Mouse (Mus musculus): ENCODE data around the gene Baiap2. TPM values are rescaled to one million over a fixed set of nuclear protein-coding genes. Genes with fewer than 3 reads are reported as not detected.

Baiap2 gene
- polyA plus RNA-seq, 1 experiment from 2014 or later: 9.2 TPM

DNA sequence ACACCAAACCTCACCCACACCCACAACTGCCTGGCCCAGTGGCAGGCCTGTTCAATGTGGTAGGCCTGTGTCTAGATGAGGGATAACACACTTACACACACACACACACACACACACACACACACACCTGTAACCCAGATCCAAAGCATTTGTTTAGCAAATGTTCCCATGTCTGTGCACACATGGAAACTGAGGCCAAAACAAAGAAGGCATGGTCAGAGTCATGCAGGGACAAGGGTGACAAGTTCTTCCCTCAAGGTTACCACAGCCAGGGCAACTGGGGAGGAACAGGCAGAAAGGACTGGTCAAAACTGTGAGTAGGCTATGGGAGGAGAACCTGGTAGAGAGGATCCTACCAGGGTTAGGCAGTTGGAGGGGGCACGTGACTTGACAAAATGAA, 65.9 kb downstream of the Baiap2 start:
- WGBS: 95% methylated on average over 1 of the region's 1 CpGs
- peaks cover 36% of the 10 kb centered on the region for H3K36me3 ChIP-seq
- no peak for ATAC-seq

GRCm38 (mm10) chr11:120008956-120009355, 66.4 kb downstream of the Baiap2 start:
- H3K4me3 ChIP-seq (replicated peaks): no peak overlapping the region
- no peak for ATAC-seq

More for the DNA sequence above, 65.9 kb downstream of the Baiap2 start:
- Histone ChIP-seq H3K9ac (replicated peaks) (no peak overlapping the region), H3K9me3 (no peaks in the 10 kb centered on the region), H3K4me3 (replicated peaks) (no peak overlapping the region), H3K4me2 (replicated peaks) (no peak overlapping the region), H3K4me1 (replicated peaks) (peaks cover 23% of the 10 kb centered on the region), H3K27me3 (peaks cover 8% of the 10 kb centered on the region; the same call in 1 of the 2 replicates), H3K27ac (no peak overlapping the region)

GRCm38 (mm10) chr11:120009937-120010336, 67.4 kb downstream of the Baiap2 start:
- ATAC-seq: no peak
- no peak overlapping the region for H3K9ac ChIP-seq (replicated peaks)

More at GRCm38 (mm10) chr11:120008956-120009355, 66.4 kb downstream of the Baiap2 start:
- Histone ChIP-seq H3K36me3 (peaks cover 36% of the 10 kb centered on the region), H3K27me3 (peaks cover 8% of the 10 kb centered on the region; the same call in 1 of the 2 replicates), H3K9ac (replicated peaks) (no peak overlapping the region), H3K27ac (no peak overlapping the region), H3K4me2 (replicated peaks) (no peak overlapping the region), H3K4me1 (replicated peaks) (peaks cover 25% of the 10 kb centered on the region), H3K9me3 (no peaks in the 10 kb centered on the region)
- WGBS: 86% methylated on average over 8 of the region's 8 CpGs

GRCm38 (mm10) chr11:120011114-120011760, 68.7 kb downstream of the Baiap2 start:
- H3K27ac ChIP-seq: no peak overlapping the region
- H3K9me3 ChIP-seq: no peaks in the 10 kb centered on the region
- no peak overlapping the region; the same call in 1 of the 2 replicates for H3K4me2 ChIP-seq (replicated peaks)
- 77% methylated on average over 11 of the region's 11 CpGs for WGBS
- H3K27me3 ChIP-seq: peaks cover 8% of the 10 kb centered on the region; the same call in 1 of the 2 replicates
- H3K36me3 ChIP-seq: peaks cover 43% of the 10 kb centered on the region
- H3K4me1 ChIP-seq (replicated peaks): peaks cover 25% of the 10 kb centered on the region
- H3K9ac ChIP-seq (replicated peaks): no peak overlapping the region
- ATAC-seq: no peak
- H3K4me3 ChIP-seq (replicated peaks): no peak overlapping the region

More at GRCm38 (mm10) chr11:120009937-120010336, 67.4 kb downstream of the Baiap2 start:
- Histone ChIP-seq H3K4me1 (replicated peaks) (peaks cover 25% of the 10 kb centered on the region), H3K9me3 (no peaks in the 10 kb centered on the region), H3K4me3 (replicated peaks) (no peak overlapping the region), H3K27ac (no peak overlapping the region), H3K27me3 (peaks cover 8% of the 10 kb centered on the region; the same call in 1 of the 2 replicates), H3K36me3 (peaks cover 36% of the 10 kb centered on the region), H3K4me2 (replicated peaks) (no peak overlapping the region)
- 81% methylated on average over 20 of the region's 20 CpGs for WGBS

- Histone ChIP-seq H3K4me3 (replicated peaks) (no peak overlapping the region), H3K36me3 (peaks cover 43% of the 10 kb centered on the region), H3K27ac (no peak overlapping the region), H3K4me1 (replicated peaks) (peaks cover 25% of the 10 kb centered on the region), H3K9ac (replicated peaks) (no peak overlapping the region), H3K27me3 (peaks cover 8% of the 10 kb centered on the region; the same call in 1 of the 2 replicates), H3K4me2 (replicated peaks) (peak overlapping the region; percentile 28), H3K9me3 (no peaks in the 10 kb centered on the region)
- WGBS: 50% methylated on average over 43 of the region's 43 CpGs
- ATAC-seq: peak; percentile 41
Measured at GRCm38 (mm10) chr11:120011761-120012560, 69.4 kb downstream of the Baiap2 start.

DNA sequence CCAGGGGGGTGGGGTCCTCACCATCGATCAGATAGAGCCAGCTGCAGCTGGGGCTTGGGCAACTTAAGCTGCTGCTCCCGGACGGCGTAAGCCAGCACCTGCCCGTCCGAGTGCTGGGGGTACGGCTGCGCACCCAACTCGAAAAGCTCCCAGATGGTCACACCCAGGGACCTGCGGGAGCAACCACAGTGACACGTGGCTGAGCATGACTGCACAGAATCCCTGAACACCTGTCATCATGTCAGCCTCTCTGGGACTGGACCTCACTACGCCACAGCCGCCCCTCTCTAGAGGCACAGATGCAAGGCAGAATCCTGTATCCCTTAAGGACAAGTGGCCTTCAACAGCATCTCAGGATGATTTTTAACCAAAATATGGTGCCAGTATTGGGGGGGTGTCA, 70.1 kb downstream of the Baiap2 start:
- Histone ChIP-seq H3K9me3 (no peaks in the 10 kb centered on the region), H3K36me3 (peaks cover 42% of the 10 kb centered on the region), H3K4me3 (replicated peaks) (no peak overlapping the region), H3K4me1 (replicated peaks) (peaks cover 25% of the 10 kb centered on the region), H3K4me2 (replicated peaks) (no peak overlapping the region), H3K27me3 (peaks cover 8% of the 10 kb centered on the region; the same call in 1 of the 2 replicates), H3K9ac (replicated peaks) (no peak overlapping the region; the same call in 1 of the 2 replicates), H3K27ac (no peak overlapping the region)
- 84% methylated on average over 13 of the region's 13 CpGs for WGBS
- ATAC-seq: peak; percentile 5; the same call in 1 of the 2 replicates

DNA sequence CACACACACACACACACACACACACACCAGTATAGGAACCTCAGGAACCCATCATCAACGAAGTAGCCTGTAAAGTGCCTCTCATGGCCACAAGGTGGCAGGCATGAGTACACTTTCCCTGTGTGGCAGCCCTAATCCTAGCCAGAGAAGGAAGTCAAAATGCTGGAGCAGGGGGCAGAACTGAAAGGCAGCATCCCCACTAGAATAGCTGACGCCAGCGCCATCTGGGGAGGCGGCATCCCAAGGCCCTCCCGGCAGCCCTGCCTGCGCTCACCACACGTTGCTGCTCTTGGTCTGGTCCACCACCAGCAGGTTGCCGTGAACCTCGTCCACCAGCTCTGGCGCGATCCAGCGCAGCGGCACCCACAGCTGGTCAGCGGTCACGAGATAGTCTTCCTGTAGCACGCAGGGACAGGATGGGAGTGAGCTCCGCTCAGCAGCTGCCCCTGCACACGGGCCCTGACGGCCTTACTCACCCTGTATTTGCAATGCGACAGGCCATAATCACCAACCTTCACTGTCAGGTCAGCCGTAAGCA, 70.7 kb downstream of the Baiap2 start:
- Histone ChIP-seq H3K4me2 (replicated peaks) (peak overlapping the region; percentile 52), H3K27me3 (peaks cover 8% of the 10 kb centered on the region; the same call in 1 of the 2 replicates), H3K27ac (peak overlapping the region; percentile 60; the same call in 1 of the 2 replicates), H3K4me1 (replicated peaks) (peaks cover 25% of the 10 kb centered on the region), H3K36me3 (peaks cover 37% of the 10 kb centered on the region), H3K4me3 (replicated peaks) (peak overlapping the region; percentile 27), H3K9ac (replicated peaks) (peak overlapping the region; percentile 65), H3K9me3 (no peaks in the 10 kb centered on the region)
- 16% methylated on average over 21 of the region's 21 CpGs for WGBS
- peak; percentile 77 for ATAC-seq

- no peak overlapping the region for H3K9ac ChIP-seq (replicated peaks)
- H3K4me3 ChIP-seq (replicated peaks): no peak overlapping the region
- H3K36me3 ChIP-seq: peaks cover 28% of the 10 kb centered on the region
- H3K4me2 ChIP-seq (replicated peaks): no peak overlapping the region
- H3K27ac ChIP-seq: no peak overlapping the region
- WGBS: 94% methylated on average over 4 of the region's 4 CpGs
- no peak for ATAC-seq
- peaks cover 8% of the 10 kb centered on the region; the same call in 1 of the 2 replicates for H3K27me3 ChIP-seq
- H3K4me1 ChIP-seq (replicated peaks): peaks cover 30% of the 10 kb centered on the region
- H3K9me3 ChIP-seq: no peaks in the 10 kb centered on the region
Measured at GRCm38 (mm10) chr11:120014758-120015157, 72.2 kb downstream of the Baiap2 start.

DNA sequence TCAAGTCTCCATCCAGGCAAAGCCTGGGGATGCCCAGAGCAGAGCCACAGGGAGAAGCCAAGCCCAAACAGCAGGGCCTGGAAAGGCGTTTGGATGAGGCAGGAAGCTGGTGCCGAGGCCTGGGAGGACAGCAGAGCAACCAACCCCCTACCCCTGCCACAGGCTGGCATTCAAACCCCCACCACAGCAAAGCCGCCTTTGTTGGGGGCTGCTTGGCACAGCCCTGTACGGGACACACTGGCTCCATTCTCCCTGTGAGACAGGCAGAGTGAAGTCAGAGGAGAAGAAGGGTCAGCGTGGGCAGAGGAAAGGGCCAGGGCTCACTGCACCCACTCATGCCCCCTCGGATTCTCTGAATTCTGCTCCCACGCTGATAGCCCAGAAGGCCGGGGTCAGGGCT, 74.4 kb downstream of the Baiap2 start:
- H3K9ac ChIP-seq (replicated peaks): no peak overlapping the region
- ATAC-seq: no peak
- peaks cover 11% of the 10 kb centered on the region for H3K36me3 ChIP-seq
- no peak overlapping the region for H3K4me3 ChIP-seq (replicated peaks)
- H3K9me3 ChIP-seq: no peaks in the 10 kb centered on the region
- peaks cover 33% of the 10 kb centered on the region for H3K4me1 ChIP-seq (replicated peaks)
- 89% methylated on average over 8 of the region's 8 CpGs for WGBS
- no peak overlapping the region for H3K4me2 ChIP-seq (replicated peaks)
- H3K27me3 ChIP-seq: peaks cover 4% of the 10 kb centered on the region; the same call in 1 of the 2 replicates
- H3K27ac ChIP-seq: no peak overlapping the region

DNA sequence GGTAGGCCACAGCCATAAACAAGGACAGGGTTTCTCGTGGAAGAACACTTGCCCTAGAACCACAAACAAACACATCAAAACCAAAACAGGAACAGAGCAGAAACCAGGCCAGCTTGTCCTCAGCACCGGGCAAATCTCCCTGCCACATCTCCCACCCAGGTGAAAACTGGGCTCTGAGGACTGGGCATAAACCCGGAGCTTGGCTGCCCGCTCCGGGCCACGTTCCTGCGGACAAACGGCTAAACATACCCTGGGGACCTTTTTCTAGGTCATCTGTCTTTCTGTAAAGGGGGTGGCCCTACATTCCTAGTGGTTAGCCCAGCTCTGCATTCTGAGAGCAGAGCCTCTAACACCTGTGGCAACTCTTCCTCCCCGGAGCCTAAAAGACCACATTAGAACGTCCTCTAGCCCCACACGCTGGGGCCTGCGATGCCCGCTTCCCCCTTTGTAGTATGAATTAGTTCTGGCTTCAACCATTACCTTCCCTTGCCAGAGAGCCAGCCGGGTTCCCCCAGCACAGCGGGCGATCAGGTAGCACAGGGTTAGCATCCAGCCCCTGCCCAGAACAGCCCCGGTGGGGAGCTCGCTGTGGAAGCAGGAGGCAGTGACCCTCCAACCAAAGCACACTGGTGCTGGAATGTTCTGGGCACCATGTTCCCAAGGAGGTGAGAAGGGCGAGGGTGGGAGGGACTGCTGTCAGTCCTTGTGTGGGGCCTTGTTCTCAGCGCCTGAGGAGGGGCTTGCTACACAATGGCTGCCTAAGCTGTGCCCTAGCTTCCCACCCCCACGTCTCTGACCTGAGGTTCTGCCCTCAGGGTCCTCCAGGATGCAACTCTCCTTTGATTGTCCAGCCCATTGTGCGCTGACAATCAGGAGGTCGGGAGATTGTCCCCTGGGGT, 77.2 kb downstream of the Baiap2 start:
- Histone ChIP-seq H3K27ac (no peak overlapping the region), H3K4me2 (replicated peaks) (no peak overlapping the region), H3K36me3 (peaks cover 7% of the 10 kb centered on the region; the same call in 1 of the 2 replicates), H3K9ac (replicated peaks) (peak overlapping the region; percentile 14), H3K27me3 (no peaks in the 10 kb centered on the region), H3K4me1 (replicated peaks) (peaks cover 40% of the 10 kb centered on the region), H3K4me3 (replicated peaks) (no peak overlapping the region), H3K9me3 (no peaks in the 10 kb centered on the region)
- 44% methylated on average over 23 of the region's 23 CpGs for WGBS
- no peak for ATAC-seq

DNA sequence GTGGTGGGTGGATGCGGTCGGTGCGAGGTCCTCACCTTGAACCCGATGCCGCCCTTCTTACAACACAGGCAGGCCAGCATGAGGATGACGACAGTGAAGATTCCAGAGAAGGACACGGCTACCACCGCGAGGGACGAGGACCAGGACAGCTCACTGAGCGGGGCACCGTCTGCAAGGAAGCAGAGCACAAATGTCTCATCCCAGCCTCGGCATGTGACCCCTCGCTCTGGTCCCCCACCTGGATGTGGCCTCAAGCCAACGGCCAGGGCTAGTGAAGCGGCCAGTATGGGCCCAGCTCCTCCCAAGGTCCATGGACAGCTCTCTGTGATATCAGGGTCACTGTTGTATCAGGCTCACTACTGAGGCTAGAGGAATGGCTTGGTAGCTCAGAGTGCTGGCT, 78.8 kb downstream of the Baiap2 start:
- Histone ChIP-seq H3K4me2 (replicated peaks) (no peak overlapping the region), H3K27me3 (no peaks in the 10 kb centered on the region), H3K4me1 (replicated peaks) (peaks cover 40% of the 10 kb centered on the region), H3K36me3 (no peaks in the 10 kb centered on the region), H3K9ac (replicated peaks) (no peak overlapping the region), H3K4me3 (replicated peaks) (no peak overlapping the region), H3K27ac (no peak overlapping the region), H3K9me3 (no peaks in the 10 kb centered on the region)
- no peak for ATAC-seq
- 91% methylated on average over 16 of the region's 16 CpGs for WGBS
